Mouse (Mus musculus) thymus, adult 2 months (tissue): ENCODE results near the gene Tmco4. TPM values are rescaled to one million over a fixed set of nuclear protein-coding genes. Genes with fewer than 3 reads are reported as not detected.

ENCODE experiments used
- DNase-seq: peaks from one replicate; pipeline ENCODE4 v3.0.0; 2021
- H3K27ac ChIP-seq: fragments of 200-500 bp; 2 replicates; pipeline ENCODE4 v1.5.1; 2012; ENCODE audit warnings: low read length, control low read depth; ENCODE audit not compliant: control insufficient read depth, insufficient read depth
- H3K27me3 ChIP-seq: fragments of 200-500 bp; 2 replicates; pipeline ENCODE4 v1.6.1; 2012; ENCODE audit warnings: mild to moderate bottlenecking, low read length, moderate library complexity, mixed read lengths; ENCODE audit not compliant: control insufficient read depth, insufficient read depth
- H3K36me3 ChIP-seq: fragments of 200-500 bp; 2 replicates; pipeline ENCODE4 v1.6.1; 2012; ENCODE audit warnings: mild to moderate bottlenecking, low read length, moderate library complexity; ENCODE audit not compliant: control insufficient read depth, insufficient read depth
- H3K4me1 ChIP-seq: fragments of 200-500 bp; replicated peaks from 2 replicates; pipeline ENCODE4 v1.6.1; 2012; ENCODE audit warnings: low read length; ENCODE audit not compliant: control insufficient read depth, insufficient read depth
- H3K4me3 ChIP-seq: fragments of 200-500 bp; 2 replicates; pipeline ENCODE4 v1.5.1; 2012; ENCODE audit warnings: mild to moderate bottlenecking, low read length, control low read depth, moderate library complexity; ENCODE audit not compliant: control insufficient read depth, insufficient read depth
- CTCF ChIP-seq: fragments of 200-500 bp; IDR thresholded peaks from 2 replicates; pipeline ENCODE4 v1.5.1; 2012; ENCODE audit warnings: mild to moderate bottlenecking, control low read depth, low read length, moderate library complexity, borderline replicate concordance; ENCODE audit not compliant: control insufficient read depth, poor library complexity, insufficient read depth; ENCODE audit errors: extremely low read depth
- POLR2A ChIP-seq: fragments of 200-500 bp; IDR thresholded peaks from 2 replicates; pipeline ENCODE4 v1.6.1; 2012; ENCODE audit warnings: mild to moderate bottlenecking, low read length, control low read depth, moderate library complexity; ENCODE audit not compliant: control insufficient read depth, poor library complexity, insufficient read depth; ENCODE audit errors: extremely low read depth
- WGBS: fragments of 180-500 bp; shearing (Covaris S2); methylation state at CpG from one replicate; pipeline ENCODE4 v1.1.7; 2018; 5-methylcytosine and 5-hydroxymethylcytosine counted together
- polyA plus RNA-seq: library from polyadenylated mRNA; depleted of rRNA; stranded (reverse); fragments of >200 nt; gene quantifications from 2 replicates; pipeline ENCODE4 v1.2.3, GENCODE M21; 2012

Gene Tmco4
- polyA plus RNA-seq, 1 experiment = 30.7 TPM

DNA sequence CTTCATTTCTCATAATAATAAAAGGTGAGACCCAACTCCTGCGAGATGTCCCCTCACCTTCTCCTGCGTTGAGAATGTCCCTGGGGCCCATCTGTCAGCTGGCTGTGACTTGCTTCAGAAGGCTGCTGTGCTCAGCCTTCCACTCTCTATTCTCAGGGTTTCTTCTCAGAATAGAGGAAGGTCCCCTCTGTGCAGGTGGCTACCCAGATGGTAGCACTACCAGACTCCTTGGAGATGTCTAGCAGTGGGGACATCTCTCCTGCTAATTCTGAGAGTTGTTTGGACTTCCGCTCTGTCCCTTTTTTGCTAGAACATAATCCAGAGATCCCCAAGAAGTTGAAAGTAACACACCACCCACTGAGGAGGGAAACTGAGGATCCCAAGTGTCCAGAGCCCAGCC, 62.3 kb downstream of the Tmco4 start:
- no peaks in the 10 kb centered on the region for H3K4me1 ChIP-seq
- WGBS = 93% methylated on average over 3 of the region's 3 CpGs
- TF ChIP-seq CTCF (no peak), POLR2A (no peak)
- H3K4me3 ChIP-seq = no peak overlapping the region
- H3K36me3 ChIP-seq = no peaks in the 10 kb centered on the region
- DNase-seq = no peak
- no peaks in the 10 kb centered on the region for H3K27me3 ChIP-seq
- no peak overlapping the region for H3K27ac ChIP-seq

DNA sequence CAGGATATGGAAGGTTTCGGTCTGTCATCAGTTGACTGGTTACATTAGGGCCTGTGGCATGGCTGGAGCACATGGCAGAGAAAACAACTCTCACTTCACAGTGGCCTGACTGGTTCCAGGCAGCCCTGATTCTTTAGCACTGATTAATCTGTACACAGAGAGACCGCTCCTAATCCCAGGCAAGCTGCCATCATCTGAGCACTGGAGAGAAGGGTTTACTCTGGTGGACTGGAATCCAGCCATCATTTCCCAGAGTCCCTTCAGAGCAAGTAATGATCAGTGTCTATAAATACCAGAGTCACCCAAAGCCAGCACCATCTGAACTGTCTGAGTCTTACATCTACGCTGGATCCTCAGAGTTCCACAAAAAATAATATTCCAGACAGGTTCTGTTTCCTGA, 63.1 kb downstream of the Tmco4 start:
- H3K4me1 ChIP-seq = no peaks in the 10 kb centered on the region
- H3K27ac ChIP-seq = no peak overlapping the region
- WGBS = 95% methylated on average over 3 of the region's 3 CpGs
- no peaks in the 10 kb centered on the region for H3K27me3 ChIP-seq
- no peaks in the 10 kb centered on the region for H3K36me3 ChIP-seq
- no peak for TF ChIP-seq POLR2A
- TF ChIP-seq CTCF = no peak
- no peak overlapping the region for H3K4me3 ChIP-seq
- DNase-seq = no peak

DNA sequence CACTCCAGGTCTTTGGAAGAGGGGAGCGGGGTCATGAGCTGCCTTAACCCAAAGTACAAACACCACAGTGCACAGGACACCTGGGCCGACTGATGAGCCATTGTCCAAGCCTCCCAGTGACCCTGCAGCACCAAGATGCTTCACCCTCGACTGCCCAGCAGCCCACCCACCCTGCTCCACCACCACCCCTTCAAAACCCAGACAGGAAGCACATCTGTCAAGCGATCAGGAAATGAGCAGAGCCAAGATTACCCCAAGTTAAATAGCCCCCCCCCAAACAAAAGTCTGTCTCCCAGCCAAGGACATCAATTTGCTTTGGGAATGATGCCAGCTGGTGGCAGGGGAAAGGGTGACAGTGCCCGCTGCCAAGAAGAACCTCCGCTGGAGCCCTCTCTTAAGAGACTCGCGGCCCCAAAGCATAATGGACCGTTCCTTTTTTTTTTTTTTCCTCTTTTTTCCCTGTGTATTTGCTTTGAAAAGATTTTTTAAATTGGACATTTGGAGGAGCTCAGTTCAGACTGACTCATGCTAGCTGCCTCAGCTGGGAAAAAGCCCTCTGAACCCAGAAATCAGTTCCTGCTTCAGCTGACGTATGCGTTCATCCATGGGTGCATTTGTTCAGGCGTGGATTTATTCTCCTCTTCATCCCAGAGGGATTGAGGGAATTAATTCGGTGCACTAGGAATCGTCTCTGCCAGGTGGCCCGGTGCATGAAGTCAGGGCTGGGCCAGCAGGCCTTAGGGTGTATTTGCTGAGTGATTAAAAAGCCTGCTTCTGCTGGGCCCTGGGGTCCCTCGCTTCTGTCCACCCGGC, 65.3 kb downstream of the Tmco4 start:
- TF ChIP-seq CTCF = no peak
- no peak for TF ChIP-seq POLR2A
- H3K4me3 ChIP-seq = no peak overlapping the region
- no peak overlapping the region for H3K27ac ChIP-seq
- no peaks in the 10 kb centered on the region for H3K36me3 ChIP-seq
- WGBS = 71% methylated on average over 17 of the region's 17 CpGs
- no peak for DNase-seq
- no peaks in the 10 kb centered on the region for H3K27me3 ChIP-seq
- H3K4me1 ChIP-seq = no peaks in the 10 kb centered on the region

DNA sequence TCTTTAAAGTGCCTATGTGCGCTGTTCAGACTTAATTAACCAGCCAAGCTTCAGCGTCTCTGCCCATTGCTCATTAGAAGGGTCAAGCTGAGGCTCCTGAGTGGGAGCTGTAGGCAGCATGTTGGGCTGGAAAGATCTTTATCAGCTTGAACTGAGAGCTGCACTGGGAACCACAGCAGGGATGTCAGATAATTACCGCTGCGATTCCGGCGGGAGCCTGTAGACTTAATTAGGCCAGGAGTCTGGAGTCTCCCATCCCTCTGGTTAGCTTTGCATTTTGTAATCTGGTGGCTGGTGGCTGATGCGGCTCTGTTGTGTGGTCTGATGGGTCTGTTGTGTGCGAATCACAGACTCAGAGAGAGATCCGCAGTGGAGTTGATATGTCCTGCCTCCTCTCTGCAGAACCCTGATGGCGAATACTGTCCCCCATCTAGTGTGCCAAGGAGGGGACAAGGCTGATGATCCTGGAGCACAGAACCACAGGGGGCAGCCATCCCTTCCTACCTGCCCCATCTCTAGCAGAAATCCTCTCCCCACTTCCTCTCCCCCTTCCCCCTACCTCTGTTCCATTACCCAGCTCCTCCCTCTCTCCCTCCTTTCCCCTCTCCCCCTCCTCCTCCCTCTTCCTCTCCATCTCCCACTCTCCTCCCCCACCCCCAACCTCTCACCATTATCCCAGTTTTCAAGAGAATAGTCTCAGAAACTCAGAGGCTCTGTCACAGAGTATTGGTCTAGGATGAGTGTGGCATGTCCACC, 67.6 kb downstream of the Tmco4 start:
- 96% methylated on average over 10 of the region's 10 CpGs for WGBS

DNA sequence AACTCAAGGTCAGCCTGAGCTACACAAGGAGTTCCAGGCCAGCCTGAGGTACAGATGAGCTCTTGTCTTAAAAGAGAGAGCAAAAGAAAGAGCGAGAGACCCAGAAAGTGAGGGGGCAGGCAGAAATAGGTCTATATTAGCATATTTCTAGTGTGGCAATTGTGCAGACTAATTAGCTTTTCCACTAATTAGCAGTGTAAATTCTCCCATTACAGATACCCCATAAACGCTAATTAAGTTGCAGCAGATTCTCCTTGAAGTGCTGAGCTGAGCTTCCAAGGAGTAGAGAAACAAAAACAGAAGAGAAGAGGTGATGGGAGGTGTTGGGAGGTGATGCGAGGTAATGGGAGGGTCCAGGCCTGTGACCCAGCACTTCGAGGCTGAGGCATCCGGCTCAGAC, 69.9 kb downstream of the Tmco4 start:
- TF ChIP-seq POLR2A (no peak), CTCF (no peak)
- no peaks in the 10 kb centered on the region for H3K4me1 ChIP-seq
- WGBS = 92% methylated on average over 5 of the region's 5 CpGs
- H3K36me3 ChIP-seq = no peaks in the 10 kb centered on the region
- no peak overlapping the region for H3K27ac ChIP-seq
- no peak overlapping the region for H3K4me3 ChIP-seq
- no peak for DNase-seq
- H3K27me3 ChIP-seq = no peaks in the 10 kb centered on the region

More for the DNA sequence above, 67.6 kb downstream of the Tmco4 start:
- TF ChIP-seq POLR2A (no peak), CTCF (no peak)
- Histone ChIP-seq H3K4me3 (no peak overlapping the region), H3K27me3 (no peaks in the 10 kb centered on the region), H3K36me3 (no peaks in the 10 kb centered on the region), H3K27ac (no peak overlapping the region), H3K4me1 (no peaks in the 10 kb centered on the region)
- no peak for DNase-seq

DNA sequence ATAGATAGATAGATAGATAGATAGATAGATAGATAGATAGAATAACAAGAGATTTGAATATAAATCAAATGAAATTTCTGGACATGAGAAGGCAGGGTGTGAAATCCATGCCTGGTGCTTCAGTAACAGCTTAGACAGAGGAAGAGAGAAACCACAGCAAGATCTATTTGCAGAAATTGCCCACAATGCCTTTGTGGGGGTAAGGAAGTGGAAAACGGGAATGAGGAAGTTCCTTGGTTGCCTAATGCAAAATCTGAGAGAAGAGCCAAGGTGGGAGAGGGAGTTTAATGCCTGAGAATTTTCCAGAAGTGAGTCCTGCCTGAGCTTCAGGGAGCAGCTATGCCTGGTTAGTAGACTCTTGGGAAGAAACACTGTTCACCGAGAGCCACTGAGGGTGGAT, 70.9 kb downstream of the Tmco4 start:
- H3K4me1 ChIP-seq = no peaks in the 10 kb centered on the region
- no peak for TF ChIP-seq CTCF
- TF ChIP-seq POLR2A = no peak
- no peaks in the 10 kb centered on the region for H3K27me3 ChIP-seq
- H3K27ac ChIP-seq = no peak overlapping the region
- no peak overlapping the region for H3K4me3 ChIP-seq
- no peaks in the 10 kb centered on the region for H3K36me3 ChIP-seq
- no peak for DNase-seq
- WGBS = 36% methylated on average over 2 of the region's 2 CpGs

DNA sequence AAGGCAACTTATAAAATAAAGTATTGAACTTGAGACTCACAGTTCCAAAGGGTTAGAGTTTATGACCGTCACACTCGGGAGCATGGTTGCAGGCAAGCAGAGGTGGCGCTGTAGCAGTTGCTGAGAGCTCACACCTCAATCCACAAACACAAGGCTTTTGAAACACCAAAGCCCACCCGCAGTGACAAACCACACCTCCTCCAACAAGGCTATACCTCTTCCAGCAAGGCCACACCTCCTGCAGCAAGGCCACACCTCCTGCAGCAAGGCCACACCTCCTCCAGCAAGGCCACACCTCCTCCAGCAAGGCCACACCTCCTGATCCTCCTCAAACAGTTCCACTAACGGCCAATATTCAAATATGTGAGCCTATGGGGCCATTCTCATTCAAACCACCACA, 71.9 kb downstream of the Tmco4 start:
- Histone ChIP-seq H3K27me3 (no peaks in the 10 kb centered on the region), H3K4me3 (no peak overlapping the region), H3K27ac (no peak overlapping the region), H3K4me1 (no peaks in the 10 kb centered on the region), H3K36me3 (no peaks in the 10 kb centered on the region)
- TF ChIP-seq POLR2A (no peak), CTCF (no peak)
- no peak for DNase-seq
- 96% methylated on average over 5 of the region's 5 CpGs for WGBS
